Mouse (Mus musculus) c-Kit-positive CD71-positive TER-119-positive erythroid progenitor cells, embryonic 14.5 days (primary cell): ENCODE results near the gene Efna5.

Source experiments
- DNase-seq: peaks from one replicate; pipeline ENCODE4 v3.0.0-alpha.2; 2013; ENCODE audit warnings: low spot score

Gene Efna5

GRCm38 (mm10) chr17:62747381-62747780 is 133.7 kb downstream of the Efna5 start:
- no peak for DNase-seq

- no peak for DNase-seq
Measured at GRCm38 (mm10) chr17:62746827-62747226, 134.3 kb downstream of the Efna5 start.

GRCm38 (mm10) chr17:62745286-62745685 is 135.8 kb downstream of the Efna5 start:
- DNase-seq: no peak

GRCm38 (mm10) chr17:62744239-62744638 is 136.9 kb downstream of the Efna5 start:
- DNase-seq: no peak

GRCm38 (mm10) chr17:62741702-62742101 is 139.4 kb downstream of the Efna5 start:
- DNase-seq: no peak

GRCm38 (mm10) chr17:62741020-62741419 is 140.1 kb downstream of the Efna5 start:
- DNase-seq: no peak

GRCm38 (mm10) chr17:62739993-62740392 is 141.1 kb downstream of the Efna5 start:
- DNase-seq: no peak

GRCm38 (mm10) chr17:62737404-62737803 is 143.7 kb downstream of the Efna5 start:
- no peak for DNase-seq

- DNase-seq: no peak
Measured at GRCm38 (mm10) chr17:62735943-62736342, 145.2 kb downstream of the Efna5 start.

GRCm38 (mm10) chr17:62734901-62735300 is 146.2 kb downstream of the Efna5 start:
- DNase-seq: no peak

GRCm38 (mm10) chr17:62734067-62734466 is 147.1 kb downstream of the Efna5 start:
- no peak for DNase-seq

GRCm38 (mm10) chr17:62729754-62730470 is 151.2 kb downstream of the Efna5 start:
- no peak for DNase-seq

- no peak for DNase-seq
Measured at GRCm38 (mm10) chr17:62728142-62728917, 152.8 kb downstream of the Efna5 start.

- no peak for DNase-seq
Measured at GRCm38 (mm10) chr17:62726102-62726501, 155.0 kb downstream of the Efna5 start.

- DNase-seq: no peak
Measured at GRCm38 (mm10) chr17:62722962-62723361, 158.2 kb downstream of the Efna5 start.

GRCm38 (mm10) chr17:62721595-62721994 is 159.5 kb downstream of the Efna5 start:
- DNase-seq: no peak

- no peak for DNase-seq
Measured at GRCm38 (mm10) chr17:62720740-62721450, 160.2 kb downstream of the Efna5 start.

- no peak for DNase-seq
Measured at GRCm38 (mm10) chr17:62717426-62718131, 163.5 kb downstream of the Efna5 start.

- no peak for DNase-seq
Measured at GRCm38 (mm10) chr17:62713455-62713854, 167.7 kb downstream of the Efna5 start.

GRCm38 (mm10) chr17:62706418-62706817 is 174.7 kb downstream of the Efna5 start:
- DNase-seq: no peak

- DNase-seq: no peak
Measured at GRCm38 (mm10) chr17:62702020-62702814, 178.9 kb downstream of the Efna5 start.
